Mouse (Mus musculus) hematopoietic stem cell, adult 5-6 weeks (primary cell): ENCODE measurements around the gene Sfmbt2. TPM values are rescaled to one million over a fixed set of nuclear protein-coding genes. Genes with fewer than 3 reads are reported as not detected.
A peak's percentile ranks its signal among the peaks of the same experiment; 100 is the strongest.

Experiments used
- ATAC-seq, 2 experiments: fragments of 125-278 bp in 1 of 2; replicated peaks in 1 of 2; 2 replicates each; pipeline ENCODE4 v1.8.0; 2016 to 2017; ENCODE audit warnings: inconsistent platforms in 2 of 2, mild to moderate bottlenecking in 2 of 2, moderate number of reproducible peaks in 2 of 2, low read depth in 1 of 2, moderate TSS enrichment in 1 of 2; ENCODE audit not compliant: low FRiP score in 2 of 2, poor library complexity in 2 of 2, severe bottlenecking in 2 of 2, insufficient read depth in 1 of 2, low TSS enrichment in 1 of 2
- total RNA-seq: library from RNA; stranded (forward); fragments of 172-1452, 232-1000 nt; gene quantifications from 2 replicates; pipeline ENCODE4 v1.2.3, GENCODE M21; 2017

The Sfmbt2 gene
- total RNA-seq, 1 experiment from 2014 or later: 2.3 TPM

DNA sequence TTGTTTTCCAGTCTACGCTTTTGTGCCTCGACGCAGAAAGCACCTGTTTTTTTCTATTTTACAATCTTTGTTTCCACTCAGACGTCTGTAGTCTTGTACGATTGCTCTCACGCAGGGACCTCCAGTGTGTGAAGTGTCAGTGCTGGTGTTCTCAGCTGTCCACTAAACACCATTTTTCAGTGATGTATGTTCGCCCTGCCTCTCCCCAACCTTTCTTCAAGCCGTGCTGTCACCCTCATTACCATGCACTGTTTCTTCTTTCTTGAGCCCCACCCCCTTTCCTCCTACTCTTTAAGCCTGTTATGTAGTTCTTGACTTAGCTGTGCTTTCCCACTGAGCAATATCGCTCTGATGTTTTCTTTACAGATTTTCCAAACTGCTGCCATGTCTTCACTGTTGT lies 67.0 kb downstream of the Sfmbt2 start:
- ATAC-seq: no peak

DNA sequence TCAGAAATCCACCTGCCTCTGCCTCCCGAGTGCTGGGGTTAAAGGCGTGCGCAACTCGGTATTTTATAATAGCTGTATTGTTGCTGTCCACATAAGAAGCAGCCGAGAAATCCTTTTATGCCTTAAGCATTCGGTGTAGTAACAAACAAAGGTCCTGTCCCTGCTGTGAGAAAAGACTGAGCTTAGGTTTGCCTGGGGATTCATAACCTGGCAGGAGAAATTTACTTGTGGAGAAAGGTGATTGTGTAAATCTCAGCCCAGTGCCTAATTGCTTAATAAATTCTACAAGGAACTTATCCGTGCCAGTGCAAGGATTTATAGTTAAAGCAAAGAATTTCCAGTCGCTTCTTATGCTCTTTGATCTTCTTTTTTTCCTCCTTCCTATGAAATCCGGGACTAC lies 71.5 kb downstream of the Sfmbt2 start:
- ATAC-seq: no peak

DNA sequence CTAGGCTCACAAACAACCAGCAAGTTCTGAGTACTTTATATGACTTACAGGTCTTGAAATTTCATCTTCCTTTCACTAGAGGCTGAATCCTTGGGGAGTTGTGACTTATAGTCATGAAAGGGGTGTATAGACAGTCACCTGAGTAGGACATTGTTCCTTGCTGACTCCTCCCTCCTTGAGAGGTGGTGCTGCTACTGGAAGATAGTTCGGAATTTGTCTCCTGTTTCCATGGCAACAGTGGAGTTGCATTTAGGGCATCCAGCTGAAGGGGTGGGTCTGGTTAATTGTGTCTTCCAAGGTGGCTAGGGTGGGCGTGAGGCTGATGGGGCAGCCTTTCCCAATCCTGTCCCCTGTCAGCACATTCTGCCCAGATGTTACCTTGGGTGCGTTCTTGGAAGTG lies 83.3 kb downstream of the Sfmbt2 start:
- ATAC-seq: no peak

DNA sequence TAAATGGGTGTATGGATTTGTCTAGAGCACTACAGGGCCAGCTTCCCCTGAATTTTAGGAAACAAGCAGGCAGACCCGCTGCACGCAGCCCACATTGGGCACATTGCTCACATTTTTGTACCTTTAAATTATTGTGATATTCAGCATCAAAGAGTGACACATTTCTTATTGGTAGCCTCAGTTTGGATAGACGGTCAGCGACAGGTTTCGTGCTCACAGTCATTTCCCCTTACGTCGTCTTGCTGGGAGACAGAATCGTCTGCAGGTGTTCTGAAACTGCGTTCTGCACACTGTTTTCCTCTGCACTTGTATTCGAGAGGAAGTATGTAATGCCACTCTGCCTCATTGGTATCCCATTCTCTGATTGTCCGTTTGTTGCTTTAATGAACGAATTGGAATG lies 88.0 kb downstream of the Sfmbt2 start:
- no peak for ATAC-seq

DNA sequence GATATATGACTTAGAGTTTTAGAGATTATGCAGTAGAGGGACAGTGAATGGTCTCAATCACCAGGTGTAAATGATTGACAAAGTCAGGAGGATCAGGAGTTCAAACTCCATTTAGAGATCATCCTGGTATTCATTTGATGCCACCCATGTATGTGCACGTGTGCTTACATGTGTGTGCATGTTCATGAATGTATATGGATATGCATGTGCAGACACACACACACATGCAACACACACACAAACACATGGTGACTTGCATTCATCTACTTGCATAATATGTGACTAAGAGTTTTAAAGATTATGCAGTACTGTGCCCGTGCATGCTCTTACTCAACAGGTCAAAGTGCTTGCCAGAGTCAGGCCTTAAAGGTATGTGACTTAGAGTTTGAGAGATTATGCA lies 146.2 kb downstream of the Sfmbt2 start:
- no peak for ATAC-seq

DNA sequence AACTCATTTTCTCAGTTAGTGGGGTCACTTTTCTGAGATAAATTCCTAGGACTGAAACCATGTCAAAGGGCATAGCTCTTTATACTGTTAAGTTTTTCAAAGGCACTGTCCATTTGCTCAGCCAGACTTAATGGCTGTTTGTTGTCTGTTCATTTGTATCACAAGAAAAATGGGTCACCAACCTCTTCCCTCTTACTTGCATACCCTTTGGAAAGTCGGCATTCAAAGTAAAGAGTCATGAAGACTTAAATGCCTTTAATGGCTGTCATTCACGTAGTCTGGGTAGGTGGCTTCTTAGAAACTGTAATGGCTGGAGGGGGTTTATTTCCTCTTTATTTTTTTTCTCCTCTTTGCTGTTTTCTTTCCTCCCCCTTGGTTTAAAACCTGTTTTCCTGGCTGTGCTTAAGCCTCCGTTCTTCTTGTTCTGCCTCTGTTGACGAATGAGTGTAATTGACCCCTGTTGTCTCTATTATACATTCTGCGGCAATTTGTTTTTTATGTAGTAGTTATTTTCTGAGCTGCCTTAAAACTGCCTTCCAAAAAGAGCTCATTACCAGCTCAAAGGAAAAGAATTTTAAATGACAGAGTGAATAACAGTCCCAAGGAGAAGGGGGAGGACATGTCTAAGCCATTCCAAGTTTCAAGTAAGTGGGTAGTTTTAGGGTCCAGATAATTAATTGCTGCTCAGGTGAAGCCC lies 151.6 kb downstream of the Sfmbt2 start:
- no peak for ATAC-seq

DNA sequence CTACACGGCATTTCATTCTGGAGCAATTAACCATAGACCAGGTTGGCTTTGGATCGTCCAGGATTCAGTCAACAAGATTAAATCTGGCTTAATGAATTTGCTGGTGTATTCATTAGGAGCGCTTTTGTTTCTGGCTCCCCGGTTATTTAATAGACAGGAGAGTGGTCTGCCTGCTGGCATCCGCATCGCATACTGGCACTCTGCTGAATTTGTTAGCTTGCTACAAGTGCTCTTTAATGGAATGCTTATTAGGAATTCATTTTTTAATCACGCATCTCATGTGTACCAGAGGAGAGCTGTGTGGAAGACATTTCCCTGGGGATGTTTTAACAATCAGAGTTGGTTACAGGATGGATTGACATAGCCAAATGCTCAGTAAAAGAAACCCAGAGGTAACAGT lies 155.3 kb downstream of the Sfmbt2 start:
- no peak for ATAC-seq

DNA sequence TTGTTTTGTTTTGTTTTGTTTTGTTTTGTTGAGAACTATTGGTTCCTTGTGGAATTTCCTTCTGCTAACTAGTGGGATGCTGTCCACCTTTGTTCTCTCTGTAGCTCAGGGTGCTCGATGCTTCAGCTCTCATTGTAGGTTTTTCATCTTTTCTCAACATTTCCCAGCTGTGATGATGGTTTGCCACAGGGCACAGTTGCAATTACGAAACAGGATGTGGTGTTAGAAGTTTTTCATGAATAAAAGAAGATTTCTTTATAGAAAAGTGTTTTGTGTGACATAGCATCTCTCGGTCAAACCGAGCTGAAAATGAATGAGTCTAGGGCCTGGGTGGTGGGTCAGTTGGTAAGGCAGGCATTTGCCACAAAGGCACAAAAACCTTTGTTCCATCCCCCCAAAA lies 171.5 kb downstream of the Sfmbt2 start:
- ATAC-seq: peak; percentile 32 to 36; a peak in 3 of 4 replicates

DNA sequence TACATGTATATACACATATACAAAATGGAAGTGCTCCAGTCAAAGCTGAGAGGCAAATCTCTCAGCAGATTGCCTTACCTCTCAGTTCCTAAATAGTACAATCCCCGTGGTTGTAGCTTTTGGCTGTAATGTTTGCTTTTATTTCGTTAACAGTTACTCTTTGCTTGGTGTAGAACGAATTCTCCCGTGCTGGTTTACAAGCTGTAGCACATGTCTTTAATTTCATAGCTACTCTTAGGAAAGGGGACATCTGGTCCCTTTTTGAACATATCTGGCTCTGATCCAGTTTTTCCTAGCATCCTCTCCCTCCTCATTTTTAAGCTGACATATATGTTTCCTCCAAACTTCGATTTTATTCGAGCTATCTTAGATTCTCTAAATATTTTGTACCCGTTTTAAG lies 172.1 kb downstream of the Sfmbt2 start:
- ATAC-seq: no peak

DNA sequence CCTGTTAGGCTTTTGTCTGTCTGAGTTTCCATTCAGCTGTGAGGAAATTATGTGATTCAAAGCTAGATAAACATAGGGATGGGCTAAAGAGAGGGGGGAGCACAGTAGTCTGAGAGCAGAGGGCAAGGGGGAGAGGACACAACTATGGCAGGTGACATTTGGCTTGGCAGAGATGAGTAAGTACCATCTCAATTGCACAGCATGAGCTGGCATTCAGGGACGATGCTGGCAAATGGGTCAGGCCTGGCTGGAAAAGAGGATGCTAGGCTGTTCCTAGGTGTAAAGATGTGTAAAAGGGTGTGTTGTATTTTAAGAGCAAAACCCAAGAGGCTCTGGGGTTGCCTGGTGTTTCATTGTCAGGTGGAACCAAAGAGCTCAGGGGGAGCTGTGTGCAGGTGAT lies 188.5 kb downstream of the Sfmbt2 start:
- no peak for ATAC-seq

DNA sequence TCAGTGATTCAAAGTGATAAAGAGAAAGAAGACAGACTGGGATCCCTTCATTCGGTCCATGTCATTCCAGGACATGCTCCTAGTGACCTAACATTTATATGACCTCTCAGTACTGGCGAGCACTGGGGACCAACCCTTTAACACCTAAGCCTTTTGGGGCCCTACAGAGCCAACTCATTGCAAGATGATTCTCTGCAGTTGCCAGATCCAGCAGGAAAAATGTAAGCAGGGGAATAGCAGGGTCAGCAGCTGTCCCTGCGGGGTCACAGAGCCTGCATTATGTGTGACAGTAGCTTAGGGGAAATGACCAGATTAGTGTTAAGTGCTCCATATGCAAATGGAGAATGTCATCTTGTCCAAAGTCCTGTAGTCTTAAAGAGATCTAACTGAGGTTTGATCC lies 195.2 kb downstream of the Sfmbt2 start:
- ATAC-seq: no peak

DNA sequence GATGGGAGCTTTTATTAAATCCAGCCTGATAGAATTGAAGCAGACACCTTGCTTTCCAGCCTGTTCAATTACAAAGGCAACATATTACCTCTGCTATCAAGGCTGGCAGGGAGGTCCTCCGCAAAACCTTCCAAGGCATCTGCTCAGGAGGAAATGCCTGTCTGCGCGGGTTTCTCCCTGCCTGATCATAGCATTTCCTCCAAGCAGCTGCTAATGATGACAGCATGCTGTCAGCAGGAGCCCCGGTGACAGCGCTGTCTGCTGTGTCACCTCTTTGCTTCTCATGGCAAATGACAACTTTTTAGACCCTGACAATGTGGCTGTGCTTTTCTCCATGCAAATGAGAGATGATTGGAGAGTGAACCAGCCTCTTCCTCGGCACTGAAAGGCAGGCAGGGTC lies 199.1 kb downstream of the Sfmbt2 start:
- 0 out of 4 replicates have a peak, but pooled peaks of 1 of the 2 experiments have one; percentile 2 for ATAC-seq

DNA sequence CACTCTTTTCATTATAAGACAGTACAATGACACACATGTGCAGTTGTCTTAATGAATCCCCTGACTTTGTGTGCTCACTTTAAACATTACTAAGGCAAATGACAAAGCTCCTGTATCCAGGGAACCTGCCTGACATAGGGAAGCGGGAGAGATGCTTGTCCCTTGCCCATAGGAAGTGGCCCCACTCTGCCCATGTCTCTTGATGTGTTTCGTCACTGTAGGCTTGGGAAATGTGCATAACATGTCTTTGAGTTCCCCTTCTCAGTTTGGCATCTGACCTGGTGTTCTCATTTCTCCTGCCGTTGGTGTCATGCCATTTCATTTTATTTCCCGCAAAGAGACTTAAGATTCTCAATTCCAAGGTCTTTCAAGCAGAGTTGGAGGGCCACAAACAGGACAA lies 202.0 kb downstream of the Sfmbt2 start:
- ATAC-seq: no peak

DNA sequence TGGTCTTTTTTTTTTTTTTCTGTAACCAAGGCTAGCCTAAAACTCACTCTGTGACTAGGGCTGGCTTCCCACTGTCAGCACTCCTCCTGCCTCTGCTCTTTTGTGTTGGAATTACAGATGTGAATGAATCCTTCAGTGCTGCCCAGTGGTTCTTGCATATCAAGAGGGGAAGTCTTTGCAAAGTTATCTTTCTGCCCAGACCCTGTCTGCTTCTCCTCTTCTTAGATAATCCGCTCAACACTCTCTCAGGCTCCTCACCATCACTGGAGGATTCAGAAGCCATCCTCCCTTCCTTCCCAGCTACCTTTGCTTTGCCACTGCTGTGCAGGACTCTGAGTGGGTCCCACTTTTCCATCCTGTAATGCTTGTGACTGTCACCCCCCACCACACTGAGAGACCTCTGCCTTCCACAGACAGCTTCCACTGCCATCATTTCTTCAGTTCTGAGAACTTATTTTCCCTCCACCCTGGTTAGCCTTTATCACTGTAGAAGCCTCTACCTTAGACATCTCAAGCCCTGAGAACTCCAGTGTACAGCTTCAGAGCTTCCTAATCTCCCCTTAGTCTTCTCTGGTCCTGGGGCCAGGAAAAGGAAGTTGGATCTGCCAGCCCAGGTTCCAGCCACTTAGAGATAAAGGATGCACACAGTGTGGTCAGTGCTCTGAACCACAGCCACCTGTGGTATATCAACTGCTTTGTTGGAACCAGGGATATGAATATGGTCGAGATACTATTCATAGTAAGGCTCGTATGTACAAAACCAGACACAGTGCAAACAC lies 205.8 kb downstream of the Sfmbt2 start:
- no peak for ATAC-seq

DNA sequence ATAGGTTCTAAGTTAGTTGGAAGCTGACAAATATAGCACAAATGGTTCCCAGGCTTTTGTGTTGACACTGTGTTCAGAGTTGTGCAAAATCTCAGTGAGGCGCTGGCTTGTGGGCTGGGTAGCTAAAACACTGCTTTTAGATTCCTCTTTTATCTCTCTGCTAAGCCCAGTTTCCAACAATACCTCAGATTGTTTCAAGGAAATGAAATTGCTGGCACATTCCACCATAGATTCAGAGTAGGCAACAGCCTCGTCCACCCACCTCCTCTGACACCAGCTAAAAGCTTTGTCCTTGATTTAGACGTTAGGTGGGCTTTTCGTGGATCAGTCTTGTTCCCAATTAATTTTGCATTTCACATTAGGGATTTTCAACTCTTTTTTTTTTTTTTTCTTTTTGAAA lies 212.4 kb downstream of the Sfmbt2 start:
- no peak for ATAC-seq

DNA sequence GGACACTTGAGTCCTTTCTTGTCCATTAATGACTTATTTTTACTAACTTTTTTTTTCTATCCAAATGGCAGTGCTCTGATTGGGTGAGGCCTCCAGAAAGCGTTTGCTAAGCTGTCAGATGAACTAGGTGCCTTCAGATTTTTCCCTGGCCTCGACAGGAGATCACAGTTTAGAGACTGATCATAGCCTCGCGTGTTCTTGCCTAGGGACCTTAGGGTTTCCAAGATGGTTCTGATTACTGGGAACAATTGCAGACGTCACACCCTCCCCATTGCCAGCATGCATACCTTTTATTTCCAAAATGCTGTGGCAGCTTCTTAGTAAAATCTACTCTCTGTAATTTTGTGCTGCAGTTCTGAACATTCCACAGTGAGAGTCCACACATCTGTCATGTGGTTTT lies 212.8 kb downstream of the Sfmbt2 start:
- ATAC-seq: no peak

DNA sequence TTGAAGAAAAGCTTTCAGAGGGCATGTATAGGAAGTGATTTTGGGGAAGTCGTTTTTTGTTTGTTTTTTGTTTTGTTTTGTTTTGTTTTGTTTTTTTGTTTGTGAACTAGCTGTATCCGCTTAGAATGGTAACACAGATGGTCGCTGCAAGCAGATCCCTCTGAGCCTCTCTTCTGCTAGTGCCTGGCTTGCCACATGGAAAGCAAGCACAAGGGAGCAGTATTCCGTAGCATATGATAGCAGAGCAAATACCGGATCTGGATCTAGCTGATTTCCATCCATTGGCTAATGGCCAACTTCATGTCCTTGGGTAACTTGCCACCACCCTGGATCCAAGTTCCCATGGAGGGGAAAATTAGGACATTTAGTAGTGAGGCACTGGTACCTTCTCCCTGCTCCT lies 221.0 kb downstream of the Sfmbt2 start:
- no peak for ATAC-seq

DNA sequence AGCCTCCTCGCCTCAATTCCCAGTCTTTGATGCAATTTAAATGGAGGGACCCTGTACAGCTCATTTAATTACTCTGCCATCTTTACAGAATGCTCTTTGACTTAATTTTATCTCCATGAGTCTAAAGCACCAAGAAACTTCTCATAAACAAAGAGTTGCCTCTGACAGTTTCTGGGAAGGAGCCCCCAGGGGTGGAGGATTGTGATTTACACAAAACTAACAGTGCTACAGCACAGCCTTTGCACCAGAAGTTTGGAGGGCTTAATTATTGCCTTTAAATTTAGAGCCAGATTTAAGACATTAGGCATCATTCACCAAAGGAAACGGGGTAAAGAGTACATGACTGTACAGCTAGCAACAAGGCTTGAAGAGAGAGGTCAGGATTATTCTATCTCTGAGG lies 245.2 kb downstream of the Sfmbt2 start:
- no peak for ATAC-seq
